Mouse (Mus musculus): ENCODE results near the gene Map3k6. TPM values are rescaled to one million over a fixed set of nuclear protein-coding genes. Genes with fewer than 3 reads are reported as not detected.

Gene Map3k6
- total and polyA plus RNA-seq, 3 experiments: 15.7 to 27.3 (median 16.3) TPM

DNA sequence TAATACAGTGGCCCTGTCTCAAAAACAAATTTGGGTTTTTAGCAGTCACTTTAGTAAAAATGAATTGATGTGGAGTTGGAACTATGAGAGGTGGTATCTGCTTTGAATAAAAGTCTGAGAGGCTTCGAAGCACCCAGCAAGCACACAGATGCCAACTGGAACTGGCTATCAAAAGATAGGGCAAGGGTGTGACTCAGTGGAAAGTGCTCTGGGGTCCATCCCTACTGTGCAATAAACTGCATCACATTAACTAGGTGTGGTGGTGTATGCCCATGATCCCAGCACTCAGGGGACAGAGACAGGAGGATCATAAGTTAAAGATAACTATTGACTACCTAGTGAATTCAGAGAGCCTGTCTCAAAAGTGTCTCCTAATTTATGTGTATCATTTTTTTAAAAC, 50.6 kb downstream of the Map3k6 start:
- H3K27ac ChIP-seq: no peak overlapping the region
- H3K36me3 ChIP-seq (ENCODE audit: control insufficient read depth, insufficient read depth, low read length): no peaks in the 10 kb centered on the region
- H3K9ac ChIP-seq (ENCODE audit: low read depth, low read length): no peak overlapping the region
- H3K27me3 ChIP-seq (ENCODE audit: control insufficient read depth, insufficient read depth, low read length): no peaks in the 10 kb centered on the region
- TF ChIP-seq EP300 (IDR thresholded peaks at IDR 0.05; ENCODE audit: insufficient read depth, low read depth, low read length): no peak
- no peak for TF ChIP-seq CTCF (IDR thresholded peaks at IDR 0.05)
- no peak for TF ChIP-seq POLR2A (IDR thresholded peaks at IDR 0.05; ENCODE audit: insufficient read depth, low read depth, low read length)
- intact Hi-C loops (cut with DNase I): no loop called here
- WGBS: 89% methylated on average over 1 of the region's 1 CpGs
- H3K4me1 ChIP-seq (ENCODE audit: control insufficient read depth, insufficient read depth, low read length): no peaks in the 10 kb centered on the region
- no peak for DNase-seq
- no peaks in the 10 kb centered on the region for H3K79me2 ChIP-seq (replicated peaks; ENCODE audit: control insufficient read depth, insufficient read depth, low read length)
- no peak overlapping the region for H3K4me3 ChIP-seq

DNA sequence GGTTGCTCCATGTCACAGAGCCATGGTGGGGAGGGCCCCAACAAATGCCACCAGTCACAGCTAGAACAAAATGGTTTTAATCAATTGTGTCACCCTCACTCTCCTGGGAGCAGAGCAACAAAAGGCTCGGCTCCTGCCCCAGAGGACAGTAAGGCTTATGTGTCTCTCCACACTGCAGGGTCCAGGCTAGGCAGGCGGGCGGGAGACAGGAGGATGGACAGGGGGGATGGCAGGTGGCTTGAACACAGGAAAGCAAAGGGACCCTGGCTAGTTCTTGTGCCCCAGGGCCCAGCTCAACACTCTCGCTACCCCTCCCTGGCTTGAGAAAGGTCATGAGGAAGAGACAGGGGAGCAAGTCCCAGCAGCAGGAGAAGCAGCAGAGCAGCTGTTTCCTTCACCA, 51.8 kb downstream of the Map3k6 start:
- Histone ChIP-seq H3K27me3 (ENCODE audit: control insufficient read depth, insufficient read depth, low read length) (no peaks in the 10 kb centered on the region), H3K4me3 (no peak overlapping the region), H3K27ac (no peak overlapping the region), H3K36me3 (ENCODE audit: control insufficient read depth, insufficient read depth, low read length) (no peaks in the 10 kb centered on the region), H3K4me1 (ENCODE audit: control insufficient read depth, insufficient read depth, low read length) (no peaks in the 10 kb centered on the region), H3K79me2 (replicated peaks; ENCODE audit: control insufficient read depth, insufficient read depth, low read length) (no peaks in the 10 kb centered on the region), H3K9ac (ENCODE audit: low read depth, low read length) (no peak overlapping the region)
- TF ChIP-seq CTCF (IDR thresholded peaks at IDR 0.05) (no peak), POLR2A (IDR thresholded peaks at IDR 0.05; ENCODE audit: insufficient read depth, low read depth, low read length) (no peak)
- DNase-seq: no peak
- WGBS: 87% methylated on average over 4 of the region's 4 CpGs
- intact Hi-C loops (cut with DNase I): no loop called here

DNA sequence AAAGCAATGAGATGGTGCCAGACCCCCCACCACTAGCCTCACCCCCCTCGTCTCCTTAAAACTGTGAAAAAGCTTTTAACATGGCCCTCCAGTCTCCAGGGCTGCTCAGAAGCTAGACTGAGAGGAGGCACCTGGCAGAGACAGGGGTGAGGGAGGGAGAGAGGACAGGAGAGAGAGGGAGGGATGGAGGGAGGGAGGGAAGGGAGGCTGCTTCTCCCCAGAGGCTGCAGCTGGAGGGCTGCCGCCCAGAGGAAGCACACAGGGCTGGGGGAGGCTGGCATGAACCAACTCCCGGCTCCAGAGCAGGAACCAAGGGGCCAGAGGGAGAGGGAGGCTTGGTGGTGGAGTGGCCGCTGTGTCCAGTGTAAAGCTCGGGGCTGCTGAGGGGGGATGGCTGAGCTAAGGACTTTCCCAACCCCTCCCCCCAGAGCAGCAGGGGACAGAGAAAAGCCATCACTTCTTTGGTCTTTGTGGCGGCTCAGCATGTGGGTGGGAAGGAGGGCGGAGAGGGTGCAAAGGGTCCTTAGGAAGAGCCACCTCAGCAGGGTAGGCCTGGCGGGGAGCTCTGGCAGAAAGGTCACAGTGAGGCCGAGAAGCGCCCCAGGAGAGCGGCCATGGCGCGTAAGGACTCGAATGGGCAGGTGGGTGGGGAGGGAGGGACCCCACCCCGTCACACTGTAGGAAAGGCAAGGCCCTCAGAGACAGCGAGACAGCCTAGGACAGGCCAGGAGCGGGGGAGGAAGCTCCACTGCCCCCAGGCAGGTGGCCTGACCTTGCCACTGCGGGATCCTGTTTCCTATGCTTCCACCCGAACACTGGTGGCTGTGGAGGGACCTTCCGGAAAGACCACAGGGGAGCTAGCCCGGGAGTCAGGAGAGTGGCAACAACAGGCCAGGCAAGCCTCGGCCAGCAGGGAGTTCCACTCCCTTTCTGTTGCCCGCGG, 52.6 kb downstream of the Map3k6 start:
- no peak overlapping the region for H3K4me3 ChIP-seq
- 71% methylated on average over 24 of the region's 24 CpGs for WGBS
- H3K27ac ChIP-seq: no peak overlapping the region
- no peaks in the 10 kb centered on the region for H3K27me3 ChIP-seq (ENCODE audit: control insufficient read depth, insufficient read depth, low read length)
- TF ChIP-seq EP300 (IDR thresholded peaks at IDR 0.05; ENCODE audit: insufficient read depth, low read depth, low read length) (no peak), CTCF (IDR thresholded peaks at IDR 0.05) (no peak), POLR2A (IDR thresholded peaks at IDR 0.05; ENCODE audit: insufficient read depth, low read depth, low read length) (no peak)
- H3K79me2 ChIP-seq (replicated peaks; ENCODE audit: control insufficient read depth, insufficient read depth, low read length): no peaks in the 10 kb centered on the region
- H3K9ac ChIP-seq (ENCODE audit: low read depth, low read length): no peak overlapping the region
- intact Hi-C loops (cut with DNase I): no loop called here
- no peaks in the 10 kb centered on the region for H3K4me1 ChIP-seq (ENCODE audit: control insufficient read depth, insufficient read depth, low read length)
- DNase-seq: no peak
- H3K36me3 ChIP-seq (ENCODE audit: control insufficient read depth, insufficient read depth, low read length): no peaks in the 10 kb centered on the region

DNA sequence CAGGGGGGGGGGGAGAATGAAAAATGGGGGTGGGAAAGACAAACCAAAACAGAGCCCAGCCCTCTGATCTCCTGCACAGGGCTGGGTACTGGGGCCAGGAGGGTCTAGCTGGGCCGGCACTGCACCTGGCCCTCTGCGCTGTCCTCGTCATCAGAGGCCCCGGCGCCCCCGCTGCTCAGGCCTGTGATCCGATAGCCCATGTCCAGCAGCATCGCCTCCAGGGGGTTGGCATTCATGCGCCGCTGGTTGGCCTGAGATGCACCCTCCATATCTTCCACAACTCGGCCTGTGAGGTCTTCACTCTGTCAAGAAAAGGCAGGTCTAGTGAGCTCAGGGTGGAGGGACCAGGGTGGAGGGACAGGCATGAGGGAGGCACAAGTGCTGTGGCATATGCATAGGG, 53.5 kb downstream of the Map3k6 start:
- Histone ChIP-seq H3K4me1 (ENCODE audit: control insufficient read depth, insufficient read depth, low read length) (no peaks in the 10 kb centered on the region), H3K27ac (no peak overlapping the region), H3K9ac (ENCODE audit: low read depth, low read length) (no peak overlapping the region), H3K36me3 (ENCODE audit: control insufficient read depth, insufficient read depth, low read length) (no peaks in the 10 kb centered on the region), H3K27me3 (ENCODE audit: control insufficient read depth, insufficient read depth, low read length) (no peaks in the 10 kb centered on the region), H3K79me2 (replicated peaks; ENCODE audit: control insufficient read depth, insufficient read depth, low read length) (no peaks in the 10 kb centered on the region), H3K4me3 (no peak overlapping the region)
- TF ChIP-seq CTCF (IDR thresholded peaks at IDR 0.05) (no peak), POLR2A (IDR thresholded peaks at IDR 0.05; ENCODE audit: insufficient read depth, low read depth, low read length) (no peak), EP300 (IDR thresholded peaks at IDR 0.05; ENCODE audit: insufficient read depth, low read depth, low read length) (no peak)
- intact Hi-C loops (cut with DNase I): no loop called here
- WGBS: 87% methylated on average over 11 of the region's 11 CpGs
- DNase-seq: no peak

DNA sequence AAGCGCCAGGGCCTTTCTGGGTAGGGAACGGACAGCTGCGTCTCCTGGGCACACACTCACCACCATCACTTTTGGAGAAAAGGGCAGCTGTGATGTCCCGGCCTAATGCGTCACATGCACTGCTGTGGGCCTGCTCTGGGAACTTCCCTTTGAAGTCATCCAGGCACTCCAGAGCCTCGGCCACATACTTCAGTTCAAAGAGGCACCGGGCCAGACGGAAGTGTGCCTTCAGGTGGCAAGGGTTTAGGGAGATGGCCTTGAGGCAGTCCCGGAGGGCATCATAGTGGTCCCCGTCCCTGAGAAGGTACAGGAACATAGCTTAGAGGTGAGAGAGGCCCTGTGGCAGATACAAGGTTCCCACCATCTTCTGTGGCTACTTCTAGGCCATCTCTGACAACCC, 56.7 kb downstream of the Map3k6 start:
- intact Hi-C loops (cut with DNase I): loop anchor here (1.0 kb wide), 3 partner anchors 64 to 288 kb away; no protein-coding TSS in a partner anchor
- no peak for TF ChIP-seq CTCF (IDR thresholded peaks at IDR 0.05)
- no peak for TF ChIP-seq EP300 (IDR thresholded peaks at IDR 0.05; ENCODE audit: insufficient read depth, low read depth, low read length)
- TF ChIP-seq POLR2A (IDR thresholded peaks at IDR 0.05; ENCODE audit: insufficient read depth, low read depth, low read length): no peak
- Histone ChIP-seq H3K27me3 (ENCODE audit: control insufficient read depth, insufficient read depth, low read length) (no peaks in the 10 kb centered on the region), H3K36me3 (ENCODE audit: control insufficient read depth, insufficient read depth, low read length) (no peaks in the 10 kb centered on the region), H3K4me3 (no peak overlapping the region), H3K4me1 (ENCODE audit: control insufficient read depth, insufficient read depth, low read length) (no peaks in the 10 kb centered on the region), H3K27ac (no peak overlapping the region), H3K9ac (ENCODE audit: low read depth, low read length) (no peak overlapping the region), H3K79me2 (replicated peaks; ENCODE audit: control insufficient read depth, insufficient read depth, low read length) (no peaks in the 10 kb centered on the region)
- DNase-seq: no peak
- WGBS: 64% methylated on average over 10 of the region's 10 CpGs

DNA sequence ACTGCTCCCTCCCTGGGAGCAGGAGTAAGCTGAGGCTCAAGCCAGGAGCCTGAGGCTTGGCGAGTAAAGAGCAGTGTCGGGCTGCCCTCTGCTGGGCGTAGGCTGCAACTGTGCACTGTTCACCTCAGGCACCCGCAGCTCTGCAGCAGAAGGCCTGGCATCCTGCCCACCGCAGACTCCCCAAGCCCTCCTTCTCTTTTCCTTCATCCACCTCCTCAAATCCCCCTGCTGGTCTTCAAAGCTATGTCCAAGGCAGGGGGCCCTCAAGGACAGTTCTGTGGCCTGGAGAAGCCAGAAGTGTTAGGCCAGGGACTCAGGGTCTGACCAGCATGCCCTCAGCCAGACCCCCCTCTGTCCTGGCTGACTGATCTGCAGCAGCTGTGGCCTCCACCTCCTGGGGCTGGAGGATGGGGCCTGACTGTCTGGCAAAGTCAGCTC, 57.2 kb downstream of the Map3k6 start:
- no peaks in the 10 kb centered on the region for H3K27me3 ChIP-seq (ENCODE audit: control insufficient read depth, insufficient read depth, low read length)
- TF ChIP-seq EP300 (IDR thresholded peaks at IDR 0.05; ENCODE audit: insufficient read depth, low read depth, low read length): peak; percentile 87
- TF ChIP-seq POLR2A (IDR thresholded peaks at IDR 0.05; ENCODE audit: insufficient read depth, low read depth, low read length): no peak
- TF ChIP-seq CTCF (IDR thresholded peaks at IDR 0.05): peak; percentile 100; the same call in 1 of the 2 replicates
- no peaks in the 10 kb centered on the region for H3K79me2 ChIP-seq (replicated peaks; ENCODE audit: control insufficient read depth, insufficient read depth, low read length)
- H3K36me3 ChIP-seq (ENCODE audit: control insufficient read depth, insufficient read depth, low read length): no peaks in the 10 kb centered on the region
- intact Hi-C loops (cut with DNase I): loop anchor here (1.0 kb wide), 3 partner anchors 65 to 289 kb away; no protein-coding TSS in a partner anchor
- WGBS: 3% methylated on average over 5 of the region's 5 CpGs
- no peak overlapping the region for H3K4me3 ChIP-seq
- DNase-seq: peak; percentile 80 to 86
- H3K4me1 ChIP-seq (ENCODE audit: control insufficient read depth, insufficient read depth, low read length): no peaks in the 10 kb centered on the region
- H3K27ac ChIP-seq: no peak overlapping the region
- no peak overlapping the region for H3K9ac ChIP-seq (ENCODE audit: low read depth, low read length)

Data from heart, adult 2 months (tissue).